Mouse (Mus musculus) cerebellum, adult 2 months (tissue): ENCODE data around the gene Sprr2a3.
"Not testable (repeated sequence)": the region's sequence is repeated elsewhere in the genome, so short reads cannot be mapped to it uniquely, and the experiment has no call there.

Experiments
- CTCF ChIP-seq: fragments of 200-500 bp; IDR thresholded peaks from 2 replicates; pipeline ENCODE4 v1.5.1; 2011; ENCODE audit warnings: low read depth, mild to moderate bottlenecking, control low read depth, low read length, moderate library complexity, borderline replicate concordance; ENCODE audit not compliant: insufficient read depth
- POLR2A ChIP-seq: fragments of 200-500 bp; IDR thresholded peaks from 2 replicates; pipeline ENCODE4 v1.6.1; 2011; ENCODE audit warnings: low read length, control low read depth, borderline replicate concordance; ENCODE audit not compliant: insufficient read depth

DNA sequence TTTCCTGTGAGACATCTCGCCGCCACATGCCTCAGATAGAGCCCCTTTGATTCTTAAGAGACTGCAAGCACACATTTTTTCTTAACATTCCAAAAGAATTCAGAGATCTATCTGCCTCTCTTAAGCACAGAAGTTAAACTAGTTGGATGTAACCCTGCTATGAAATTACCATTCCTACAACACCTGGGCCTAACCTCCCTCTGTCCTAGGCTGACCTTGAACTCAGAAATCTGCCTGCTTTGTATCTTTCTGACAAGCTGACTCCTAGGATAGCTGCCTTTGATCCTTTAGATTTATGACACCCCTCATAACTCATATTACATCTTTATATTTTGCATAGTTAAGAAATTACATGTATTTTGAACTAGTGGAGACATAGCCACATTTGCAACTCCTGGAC is 21.8 kb upstream of the Sprr2a3 start:
- TF ChIP-seq CTCF, POLR2A: not testable (repeated sequence)
